Mouse (Mus musculus): ENCODE data around the gene Vac14. TPM values are rescaled to one million over a fixed set of nuclear protein-coding genes. Genes with fewer than 3 reads are reported as not detected.

Gene Vac14
- polyA plus RNA-seq, 1 experiment from 2014 or later, result 20.3 TPM

DNA sequence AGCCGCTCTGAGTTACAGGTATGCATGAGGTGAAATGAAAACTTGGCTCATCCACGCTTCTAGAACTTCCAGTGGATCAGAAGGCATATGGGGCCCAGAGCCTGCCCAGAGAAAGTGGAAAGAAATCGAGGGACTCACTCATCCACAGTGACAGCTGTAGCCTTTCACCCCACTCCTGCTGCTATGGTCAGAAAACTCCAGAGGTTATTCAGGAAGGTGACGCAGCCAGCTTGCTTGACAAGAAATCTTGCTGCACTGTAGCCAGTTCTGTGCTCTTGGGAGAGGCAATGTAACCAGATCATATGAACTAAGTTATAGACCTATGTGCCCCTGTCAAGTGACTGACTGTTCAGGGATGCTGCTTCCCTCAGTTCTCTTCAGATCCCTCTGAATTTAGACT is 77.7 kb downstream of the Vac14 start:
- H3K9ac ChIP-seq, result no peak overlapping the region
- H3K27me3 ChIP-seq, result no peaks in the 10 kb centered on the region
- no peak overlapping the region for H3K4me2 ChIP-seq
- H3K4me3 ChIP-seq, result no peak overlapping the region
- H3K27ac ChIP-seq, result no peak overlapping the region
- H3K9me3 ChIP-seq (replicated peaks), result no peaks in the 10 kb centered on the region
- H3K4me1 ChIP-seq, result 0 out of 2 replicates have a peak, but pooled peaks cover 12% of the 10 kb centered on the region
- H3K36me3 ChIP-seq (ENCODE audit: poor library complexity, severe bottlenecking), result peaks cover 23% of the 10 kb centered on the region
- no peak for ATAC-seq
- 90% methylated on average over 4 of the region's 4 CpGs for WGBS

DNA sequence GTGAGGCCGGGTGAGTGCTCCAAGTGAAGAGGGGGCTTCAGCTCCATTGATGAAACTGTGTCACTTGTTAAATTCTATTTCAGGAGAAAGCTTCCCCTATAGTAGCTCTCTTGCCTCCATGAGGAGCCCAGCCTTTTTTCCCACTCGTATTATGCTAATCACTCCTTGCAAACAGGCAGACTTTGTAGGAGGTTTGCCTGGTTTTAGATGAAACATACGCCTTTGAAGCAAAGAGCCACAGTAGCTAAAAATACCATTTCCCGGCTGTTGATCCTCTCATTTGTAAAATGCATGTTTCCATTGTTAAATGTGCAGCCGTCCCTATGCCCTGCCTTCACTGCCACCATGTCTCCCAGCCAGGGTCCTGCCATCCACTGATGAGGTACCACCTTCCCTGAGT is 79.2 kb downstream of the Vac14 start:
- Histone ChIP-seq H3K36me3 (ENCODE audit: poor library complexity, severe bottlenecking) (peaks cover 27% of the 10 kb centered on the region), H3K27me3 (no peaks in the 10 kb centered on the region), H3K4me1 (0 out of 2 replicates have a peak, but pooled peaks cover 12% of the 10 kb centered on the region), H3K9me3 (replicated peaks) (no peaks in the 10 kb centered on the region), H3K4me3 (no peak overlapping the region), H3K9ac (no peak overlapping the region), H3K4me2 (no peak overlapping the region), H3K27ac (no peak overlapping the region)
- no peak for ATAC-seq
- WGBS, result 84% methylated on average over 5 of the region's 5 CpGs

DNA sequence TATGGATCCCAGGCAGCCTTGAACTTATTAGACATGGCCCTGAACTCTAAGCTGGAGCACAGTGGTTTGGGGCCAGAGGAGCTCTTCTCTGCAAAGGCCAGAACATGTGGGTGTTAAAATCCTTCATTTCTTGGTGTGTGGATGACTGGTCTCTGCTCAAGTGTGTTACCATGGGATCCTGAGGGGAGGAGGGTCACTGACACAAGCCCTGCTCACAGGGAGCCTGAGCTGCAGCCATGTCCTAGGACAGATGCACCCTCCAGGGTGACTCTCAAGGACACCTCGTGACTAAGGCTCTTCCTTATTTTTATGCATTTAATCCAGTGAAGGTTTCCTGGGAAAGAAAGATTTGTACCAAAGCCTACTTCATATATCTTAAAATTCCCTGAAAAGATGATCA is 79.7 kb downstream of the Vac14 start:
- ATAC-seq, result no peak
- H3K36me3 ChIP-seq (ENCODE audit: poor library complexity, severe bottlenecking), result peaks cover 28% of the 10 kb centered on the region
- H3K4me2 ChIP-seq, result no peak overlapping the region
- H3K4me1 ChIP-seq, result 0 out of 2 replicates have a peak, but pooled peaks cover 12% of the 10 kb centered on the region
- 84% methylated on average over 1 of the region's 1 CpGs for WGBS
- H3K27ac ChIP-seq, result no peak overlapping the region
- H3K9ac ChIP-seq, result no peak overlapping the region
- no peak overlapping the region for H3K4me3 ChIP-seq
- H3K9me3 ChIP-seq (replicated peaks), result no peaks in the 10 kb centered on the region
- H3K27me3 ChIP-seq, result no peaks in the 10 kb centered on the region

- whole genome bisulfite sequencing, result 86% methylated on average over 7 of the region's 7 CpGs
- no peak overlapping the region for H3K27ac ChIP-seq
These were observed 81.1 kb downstream of the Vac14 start for GRCm38 (mm10) chr8:110699501-110699900.

GRCm38 (mm10) chr8:110700561-110700960 is 82.2 kb downstream of the Vac14 start:
- H3K4me1 ChIP-seq, result 0 out of 2 replicates have a peak, but pooled peaks cover 7% of the 10 kb centered on the region
- no peaks in the 10 kb centered on the region for H3K27me3 ChIP-seq
- H3K36me3 ChIP-seq (ENCODE audit: poor library complexity, severe bottlenecking), result peaks cover 19% of the 10 kb centered on the region
- H3K4me3 ChIP-seq, result no peak overlapping the region
- H3K9me3 ChIP-seq (replicated peaks), result no peaks in the 10 kb centered on the region
- WGBS, result 72% methylated on average over 2 of the region's 2 CpGs
- H3K9ac ChIP-seq, result no peak overlapping the region
- H3K4me2 ChIP-seq, result no peak overlapping the region
- no peak overlapping the region for H3K27ac ChIP-seq
- ATAC-seq, result no peak

More at GRCm38 (mm10) chr8:110699501-110699900, 81.1 kb downstream of the Vac14 start:
- ATAC-seq, result no peak
- Histone ChIP-seq H3K9me3 (replicated peaks) (no peaks in the 10 kb centered on the region), H3K4me1 (0 out of 2 replicates have a peak, but pooled peaks cover 11% of the 10 kb centered on the region), H3K4me3 (no peak overlapping the region), H3K4me2 (no peak overlapping the region), H3K36me3 (ENCODE audit: poor library complexity, severe bottlenecking) (peaks cover 19% of the 10 kb centered on the region), H3K27me3 (no peaks in the 10 kb centered on the region), H3K9ac (no peak overlapping the region)

DNA sequence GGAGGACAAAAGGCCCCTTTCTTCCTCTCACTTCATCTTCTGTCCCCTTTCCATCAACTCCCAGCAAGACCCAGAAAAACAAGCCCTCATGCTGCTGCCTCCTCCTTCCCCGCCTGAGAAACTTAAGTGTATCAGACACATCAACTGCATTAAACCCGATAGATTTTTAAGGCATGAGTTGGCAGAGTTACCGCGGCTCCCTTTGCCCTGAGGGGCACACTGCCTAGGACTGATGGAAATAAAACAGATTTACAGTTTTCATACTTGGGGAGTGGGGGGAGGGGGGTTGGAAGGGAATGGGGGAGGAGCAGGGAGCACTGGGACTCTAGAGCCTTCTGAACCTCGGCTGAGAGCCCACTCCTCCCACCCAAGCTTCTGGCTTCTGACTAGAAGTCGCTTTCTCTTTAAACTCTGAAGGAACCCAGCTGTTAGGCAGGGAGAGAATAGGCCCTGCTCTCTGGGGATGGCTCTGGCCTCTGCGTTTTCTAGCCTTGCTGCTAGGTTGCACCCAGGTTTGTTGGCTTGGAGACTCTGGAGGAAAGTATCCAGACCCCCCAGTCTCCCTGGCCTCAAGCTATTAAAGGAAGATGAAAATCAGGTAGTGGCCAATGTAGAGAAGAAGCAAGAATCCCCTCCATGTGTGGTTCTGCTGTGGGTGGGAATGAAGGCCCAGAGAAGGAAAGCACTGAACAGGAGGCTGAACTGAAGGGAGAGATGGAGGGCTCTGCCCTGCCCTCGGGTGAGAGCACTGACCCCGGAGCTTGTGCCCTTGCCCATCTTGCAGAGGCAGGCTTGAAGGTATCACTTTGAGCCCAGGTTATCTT is 84.5 kb downstream of the Vac14 start:
- H3K4me3 ChIP-seq, result no peak overlapping the region
- H3K27ac ChIP-seq, result no peak overlapping the region
- H3K9ac ChIP-seq, result no peak overlapping the region; the same call in 1 of the 2 replicates
- H3K36me3 ChIP-seq (ENCODE audit: poor library complexity, severe bottlenecking), result peaks cover 13% of the 10 kb centered on the region
- no peaks in the 10 kb centered on the region for H3K9me3 ChIP-seq (replicated peaks)
- no peaks in the 10 kb centered on the region for H3K27me3 ChIP-seq
- ATAC-seq, result no peak
- 0 out of 2 replicates have a peak, but pooled peaks cover 5% of the 10 kb centered on the region for H3K4me1 ChIP-seq
- 49% methylated on average over 9 of the region's 9 CpGs for WGBS
- no peak overlapping the region for H3K4me2 ChIP-seq

DNA sequence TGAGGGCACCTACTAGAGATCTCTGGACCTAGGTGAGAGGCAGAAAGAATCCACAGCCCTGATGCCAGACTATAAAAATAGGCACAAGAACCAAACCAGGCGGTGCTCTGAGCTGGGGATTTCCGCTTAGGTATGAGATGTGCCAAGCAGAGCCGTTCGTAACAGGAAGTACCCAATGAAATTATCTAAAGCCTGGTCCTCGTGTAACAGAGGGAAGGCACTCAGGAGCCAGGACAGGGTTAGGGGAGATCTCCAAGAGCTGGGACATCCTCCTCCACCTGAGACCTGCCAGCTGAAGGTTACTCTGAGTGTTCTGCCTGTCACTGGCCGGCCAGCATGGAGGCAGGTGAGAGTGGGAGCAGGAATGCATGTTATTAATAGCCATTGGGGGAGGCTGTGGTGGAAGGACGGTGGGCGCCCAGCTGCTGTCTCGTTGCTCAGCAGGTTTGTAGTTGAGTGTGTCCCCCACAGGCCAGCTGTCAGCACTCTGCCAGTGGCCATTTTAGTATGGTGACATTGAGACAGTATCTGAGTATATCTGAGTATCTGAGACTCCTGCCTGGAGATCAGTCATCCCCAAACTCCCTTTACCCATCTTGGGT is 85.2 kb downstream of the Vac14 start:
- Histone ChIP-seq H3K9ac (no peak overlapping the region; the same call in 1 of the 2 replicates), H3K36me3 (ENCODE audit: poor library complexity, severe bottlenecking) (peaks cover 20% of the 10 kb centered on the region), H3K9me3 (replicated peaks) (no peaks in the 10 kb centered on the region), H3K4me2 (no peak overlapping the region), H3K27ac (no peak overlapping the region), H3K4me1 (0 out of 2 replicates have a peak, but pooled peaks cover 5% of the 10 kb centered on the region), H3K27me3 (no peaks in the 10 kb centered on the region), H3K4me3 (no peak overlapping the region)
- ATAC-seq, result no peak
- 89% methylated on average over 9 of the region's 9 CpGs for WGBS

DNA sequence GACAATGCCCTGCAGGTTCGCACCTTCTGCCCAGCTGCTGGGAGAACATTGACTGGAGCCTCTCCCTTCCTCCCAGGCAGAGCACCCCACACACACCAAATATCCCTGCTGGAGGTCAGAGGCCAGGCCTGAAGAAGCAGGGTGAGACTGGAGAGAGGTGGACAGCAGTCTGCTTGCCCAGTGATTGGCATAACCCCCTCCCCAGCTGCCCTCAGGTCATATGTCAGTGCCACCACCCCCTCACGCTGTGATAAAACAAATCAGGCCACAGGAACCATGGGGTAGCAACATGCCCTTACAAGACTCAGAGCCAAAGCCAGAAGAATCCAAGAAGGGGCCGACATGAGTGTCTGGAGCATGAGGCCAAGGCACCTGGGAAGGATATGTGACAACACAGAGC is 85.7 kb downstream of the Vac14 start:
- Histone ChIP-seq H3K4me1 (0 out of 2 replicates have a peak, but pooled peaks cover 5% of the 10 kb centered on the region), H3K4me3 (no peak overlapping the region), H3K9me3 (replicated peaks) (no peaks in the 10 kb centered on the region), H3K27me3 (no peaks in the 10 kb centered on the region), H3K4me2 (no peak overlapping the region), H3K27ac (no peak overlapping the region), H3K9ac (no peak overlapping the region), H3K36me3 (ENCODE audit: poor library complexity, severe bottlenecking) (peaks cover 22% of the 10 kb centered on the region)
- no peak for ATAC-seq
- WGBS, result 90% methylated on average over 3 of the region's 3 CpGs

GRCm38 (mm10) chr8:110705391-110706287 is 87.3 kb downstream of the Vac14 start:
- H3K36me3 ChIP-seq (ENCODE audit: poor library complexity, severe bottlenecking), result peaks cover 27% of the 10 kb centered on the region
- H3K27ac ChIP-seq, result no peak overlapping the region
- ATAC-seq, result no peak
- 0 out of 2 replicates have a peak, but pooled peaks cover 5% of the 10 kb centered on the region for H3K4me1 ChIP-seq
- no peaks in the 10 kb centered on the region for H3K27me3 ChIP-seq
- no peak overlapping the region for H3K9ac ChIP-seq
- H3K4me2 ChIP-seq, result no peak overlapping the region
- no peaks in the 10 kb centered on the region for H3K9me3 ChIP-seq (replicated peaks)
- WGBS, result 77% methylated on average over 14 of the region's 14 CpGs
- H3K4me3 ChIP-seq, result no peak overlapping the region

- no peak overlapping the region for H3K27ac ChIP-seq
- 0 out of 2 replicates have a peak, but pooled peaks cover 5% of the 10 kb centered on the region for H3K4me1 ChIP-seq
- no peak overlapping the region for H3K4me2 ChIP-seq
- H3K4me3 ChIP-seq, result no peak overlapping the region
- no peak for ATAC-seq
- no peaks in the 10 kb centered on the region for H3K27me3 ChIP-seq
- no peaks in the 10 kb centered on the region for H3K9me3 ChIP-seq (replicated peaks)
- H3K36me3 ChIP-seq (ENCODE audit: poor library complexity, severe bottlenecking), result peaks cover 31% of the 10 kb centered on the region
- H3K9ac ChIP-seq, result no peak overlapping the region
- 91% methylated on average over 3 of the region's 3 CpGs for WGBS
These were observed 88.0 kb downstream of the Vac14 start for GRCm38 (mm10) chr8:110706288-110706870.

- ATAC-seq, result no peak
- Histone ChIP-seq H3K27ac (no peak overlapping the region), H3K27me3 (no peaks in the 10 kb centered on the region), H3K4me1 (0 out of 2 replicates have a peak, but pooled peaks cover 5% of the 10 kb centered on the region), H3K9ac (no peak overlapping the region), H3K36me3 (ENCODE audit: poor library complexity, severe bottlenecking) (peaks cover 43% of the 10 kb centered on the region), H3K4me2 (no peak overlapping the region), H3K9me3 (replicated peaks) (no peaks in the 10 kb centered on the region), H3K4me3 (no peak overlapping the region)
- WGBS, result 90% methylated on average over 11 of the region's 11 CpGs
These were observed 90.0 kb downstream of the Vac14 start for GRCm38 (mm10) chr8:110708429-110708828.
